Mouse (Mus musculus) midbrain, embryonic 11.5 days (tissue): ENCODE data around the gene Trpm6. TPM values are rescaled to one million over a fixed set of nuclear protein-coding genes. Genes with fewer than 3 reads are reported as not detected.

Experiments used
- ATAC-seq: fragments of 200-750 bp; cut with Nextera tagmentation; 2 replicates; pipeline ENCODE4 v1.8.0; 2017; ENCODE audit warnings: moderate TSS enrichment, moderate library complexity; ENCODE audit not compliant: low FRiP score
- DNase-seq: peaks from one replicate; pipeline ENCODE4 v3.0.0; 2015; ENCODE audit warnings: low spot score; ENCODE audit errors: missing footprints
- H3K27ac ChIP-seq: fragments of 300-500 bp; sonication (generic); 2 replicates; pipeline ENCODE4 v1.5.1; 2014; ENCODE audit warnings: low read depth, low read length
- H3K27me3 ChIP-seq: fragments of 300-500 bp; sonication (generic); 2 replicates; pipeline ENCODE4 v1.6.1; 2014; ENCODE audit warnings: mild to moderate bottlenecking, low read length, moderate library complexity, mixed read lengths; ENCODE audit not compliant: control insufficient read depth, insufficient read depth
- H3K36me3 ChIP-seq: fragments of 300-500 bp; sonication (generic); 2 replicates; pipeline ENCODE4 v1.6.1; 2014; ENCODE audit warnings: mild to moderate bottlenecking, low read length, moderate library complexity, mixed read lengths; ENCODE audit not compliant: control insufficient read depth, insufficient read depth
- H3K4me1 ChIP-seq: fragments of 300-500 bp; sonication (generic); 2 replicates; pipeline ENCODE4 v1.6.1; 2014; ENCODE audit warnings: low read length; ENCODE audit not compliant: control insufficient read depth, insufficient read depth
- H3K4me2 ChIP-seq: fragments of 300-500 bp; sonication (generic); 2 replicates; pipeline ENCODE4 v1.6.1; 2014; ENCODE audit warnings: mild to moderate bottlenecking, moderate library complexity
- H3K4me3 ChIP-seq: fragments of 300-500 bp; sonication (generic); 2 replicates; pipeline ENCODE4 v1.5.1; 2014; ENCODE audit warnings: low read depth, low read length
- H3K9ac ChIP-seq: fragments of 300-500 bp; sonication (generic); 2 replicates; pipeline ENCODE4 v1.6.1; 2014; ENCODE audit warnings: low read length
- H3K9me3 ChIP-seq: fragments of 300-500 bp; sonication (generic); 2 replicates; pipeline ENCODE4 v1.6.1; 2016; ENCODE audit warnings: low read length; ENCODE audit not compliant: control insufficient read depth
- WGBS: fragments of 180-500 bp; shearing (Covaris S2); extraction: QIAGEN DNeasy Blood & Tissue Kit; methylation state at CpG from one replicate; pipeline ENCODE4 v1.1.7; 2014; 5-methylcytosine and 5-hydroxymethylcytosine counted together
- polyA plus RNA-seq: library from polyadenylated mRNA; unstranded; fragments of >200 nt; fragmentation: Nextera tagmentation; extraction: Ambion mirVana; gene quantifications from 2 replicates; pipeline ENCODE4 v1.2.1, GENCODE M21; 2014

Trpm6 gene
- polyA plus RNA-seq, 1 experiment from 2014 or later = 0.59 TPM

DNA sequence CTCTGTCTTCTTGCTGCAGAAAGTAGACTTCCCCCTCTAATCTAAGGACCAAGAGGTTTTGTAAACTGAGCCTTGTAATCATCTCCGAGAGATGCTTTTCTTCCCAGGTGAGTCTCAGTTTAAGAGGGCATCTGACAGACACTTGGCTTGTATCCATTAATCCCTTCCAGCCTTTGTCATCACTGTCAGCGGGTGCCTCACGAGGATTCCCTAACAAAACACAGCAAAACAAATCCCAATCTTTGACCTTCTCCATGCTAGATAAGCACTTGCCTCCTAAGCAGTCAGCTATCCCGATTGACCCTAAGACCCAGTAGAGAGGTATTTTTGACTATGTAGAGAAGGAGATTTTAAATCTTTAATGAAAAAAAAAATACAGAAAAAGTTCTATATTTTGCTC, 7.9 kb downstream of the Trpm6 start:
- 38% methylated on average over 4 of the region's 4 CpGs for WGBS
- no peak overlapping the region for H3K27ac ChIP-seq

DNA sequence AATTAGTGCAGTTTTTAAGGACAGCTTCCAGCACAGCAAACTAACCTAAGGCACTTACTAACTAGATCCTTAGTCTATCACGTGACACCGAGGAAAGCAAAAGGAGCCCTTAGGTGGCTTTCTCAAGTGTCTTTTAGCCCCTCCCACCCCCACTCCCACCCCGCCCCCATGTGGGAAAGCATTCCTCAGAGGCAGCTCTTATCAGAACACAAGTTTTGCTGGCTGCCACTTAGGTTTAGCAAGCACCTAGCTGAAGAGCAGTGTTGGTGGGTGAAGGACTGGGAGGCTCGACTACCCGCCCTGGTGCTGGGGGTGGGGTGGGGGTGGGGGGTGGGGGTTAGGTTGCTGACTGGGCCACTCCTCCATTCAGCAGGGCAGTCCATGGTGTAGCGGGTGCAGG, 8.5 kb downstream of the Trpm6 start:
- Histone ChIP-seq H3K27ac (no peak overlapping the region), H3K4me3 (no peak overlapping the region), H3K9me3 (no peaks in the 10 kb centered on the region), H3K4me1 (peaks cover 6% of the 10 kb centered on the region), H3K36me3 (no peaks in the 10 kb centered on the region), H3K27me3 (no peaks in the 10 kb centered on the region), H3K4me2 (no peak overlapping the region), H3K9ac (no peak overlapping the region)
- 14% methylated on average over 6 of the region's 6 CpGs for WGBS
- ATAC-seq (peak; percentile 82), DNase-seq (peak; percentile 61)

More for the DNA sequence above, 7.9 kb downstream of the Trpm6 start:
- no peak overlapping the region for H3K9ac ChIP-seq
- DNase-seq = peak; percentile 84
- H3K4me3 ChIP-seq = no peak overlapping the region
- no peak overlapping the region for H3K4me2 ChIP-seq
- ATAC-seq = no peak
- no peaks in the 10 kb centered on the region for H3K36me3 ChIP-seq
- no peaks in the 10 kb centered on the region for H3K27me3 ChIP-seq
- H3K4me1 ChIP-seq = peaks cover 6% of the 10 kb centered on the region
- H3K9me3 ChIP-seq = no peaks in the 10 kb centered on the region

DNA sequence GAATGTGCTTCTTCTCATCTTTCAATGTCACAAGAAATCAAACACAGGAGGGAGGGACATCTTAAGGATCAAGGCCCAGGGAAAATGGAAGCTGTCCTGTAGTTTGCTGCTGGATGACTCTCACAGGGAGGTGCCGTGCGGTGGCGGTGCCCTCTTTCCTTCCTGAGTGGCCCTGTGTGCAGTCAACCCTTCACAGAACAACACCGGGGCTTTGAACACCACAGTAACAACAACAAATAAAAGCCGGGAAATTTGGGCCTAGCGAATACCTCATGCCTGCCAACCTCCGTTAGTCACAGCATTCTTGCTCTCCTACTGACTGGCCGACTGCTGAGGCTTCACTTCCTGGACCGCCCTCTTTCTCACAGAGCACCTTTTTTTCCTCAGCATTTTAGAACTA, 9.1 kb downstream of the Trpm6 start:
- Histone ChIP-seq H3K4me3 (no peak overlapping the region), H3K4me1 (peaks cover 6% of the 10 kb centered on the region), H3K36me3 (no peaks in the 10 kb centered on the region), H3K4me2 (no peak overlapping the region), H3K9me3 (no peaks in the 10 kb centered on the region), H3K27ac (no peak overlapping the region), H3K27me3 (no peaks in the 10 kb centered on the region), H3K9ac (no peak overlapping the region)
- ATAC-seq (peak; percentile 76), DNase-seq (peak; percentile 91)
- 14% methylated on average over 9 of the region's 9 CpGs for WGBS

DNA sequence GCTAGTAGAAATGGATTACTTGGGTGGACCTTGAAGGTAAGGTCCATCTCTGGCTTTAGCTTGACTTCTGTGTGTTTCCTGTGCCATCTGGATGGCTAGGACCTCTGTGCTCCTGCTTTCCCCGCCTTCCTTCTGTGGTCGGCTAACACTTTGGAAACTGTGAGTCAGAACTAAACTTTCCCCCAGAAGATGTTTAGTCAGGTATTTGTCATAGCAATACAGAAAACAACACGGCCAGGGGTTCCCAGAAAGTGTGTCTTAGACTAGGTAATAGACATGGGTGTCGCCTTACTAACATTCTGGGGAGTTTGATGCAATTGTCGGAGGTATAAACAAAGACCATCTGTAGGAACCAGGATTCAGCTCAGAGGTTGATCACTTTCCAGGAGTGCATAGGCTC, 16.6 kb downstream of the Trpm6 start:
- Histone ChIP-seq H3K4me3 (no peak overlapping the region), H3K9ac (no peak overlapping the region), H3K4me1 (no peaks in the 10 kb centered on the region), H3K36me3 (no peaks in the 10 kb centered on the region), H3K27ac (no peak overlapping the region), H3K4me2 (no peak overlapping the region), H3K27me3 (no peaks in the 10 kb centered on the region), H3K9me3 (no peaks in the 10 kb centered on the region)
- 87% methylated on average over 5 of the region's 5 CpGs for WGBS
- DNase-seq (no peak), ATAC-seq (no peak)

DNA sequence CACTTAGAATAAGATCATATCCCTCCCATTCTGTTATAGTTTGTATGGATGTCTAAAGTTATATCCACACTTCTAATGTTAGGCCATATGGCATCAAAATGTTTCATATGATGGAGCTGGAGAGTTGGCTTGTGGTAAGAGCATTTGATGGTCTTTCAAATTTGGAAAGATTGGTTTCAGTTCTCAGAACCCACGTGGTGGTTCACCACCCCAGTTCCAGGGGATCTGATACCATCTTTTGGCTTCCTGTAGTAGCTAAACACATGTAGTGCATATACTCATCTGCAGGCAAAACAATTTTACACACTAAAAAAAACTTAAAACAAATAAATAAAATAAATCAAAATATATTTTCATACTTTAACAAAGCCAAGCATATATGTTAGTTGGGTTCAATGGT, 21.3 kb downstream of the Trpm6 start:
- no peak for DNase-seq
- H3K4me3 ChIP-seq = no peak overlapping the region
- H3K27ac ChIP-seq = no peak overlapping the region
- no peak overlapping the region for H3K4me2 ChIP-seq
- H3K4me1 ChIP-seq = no peaks in the 10 kb centered on the region
- WGBS = 74% methylated on average over 1 of the region's 1 CpGs
- ATAC-seq = no peak
- no peaks in the 10 kb centered on the region for H3K9me3 ChIP-seq
- no peaks in the 10 kb centered on the region for H3K27me3 ChIP-seq
- no peaks in the 10 kb centered on the region for H3K36me3 ChIP-seq
- H3K9ac ChIP-seq = no peak overlapping the region

DNA sequence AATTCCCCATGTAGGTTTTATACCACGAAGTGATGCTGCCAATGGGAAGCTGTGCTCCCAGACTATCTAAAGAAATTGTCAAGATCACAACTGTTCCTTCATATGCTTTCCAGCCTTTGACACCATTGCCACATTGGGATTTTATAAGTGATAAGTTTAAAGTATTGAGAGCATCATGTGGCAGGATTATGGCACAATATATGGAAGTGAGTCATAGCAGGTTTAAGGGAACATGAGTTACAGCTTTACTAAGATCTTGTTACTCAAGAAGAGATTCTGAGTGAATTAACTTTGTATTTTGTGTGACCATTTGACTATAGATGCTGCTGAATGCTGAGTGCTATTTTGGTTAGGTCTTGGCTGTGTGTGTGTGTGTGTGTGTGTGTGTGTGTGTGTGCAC, 21.8 kb downstream of the Trpm6 start:
- 80% methylated on average over 1 of the region's 1 CpGs for WGBS
- no peaks in the 10 kb centered on the region for H3K27me3 ChIP-seq
- H3K9me3 ChIP-seq = no peaks in the 10 kb centered on the region
- H3K4me2 ChIP-seq = no peak overlapping the region
- H3K27ac ChIP-seq = no peak overlapping the region
- H3K36me3 ChIP-seq = no peaks in the 10 kb centered on the region
- no peak for DNase-seq
- ATAC-seq = no peak
- no peak overlapping the region for H3K4me3 ChIP-seq
- no peaks in the 10 kb centered on the region for H3K4me1 ChIP-seq
- H3K9ac ChIP-seq = no peak overlapping the region

DNA sequence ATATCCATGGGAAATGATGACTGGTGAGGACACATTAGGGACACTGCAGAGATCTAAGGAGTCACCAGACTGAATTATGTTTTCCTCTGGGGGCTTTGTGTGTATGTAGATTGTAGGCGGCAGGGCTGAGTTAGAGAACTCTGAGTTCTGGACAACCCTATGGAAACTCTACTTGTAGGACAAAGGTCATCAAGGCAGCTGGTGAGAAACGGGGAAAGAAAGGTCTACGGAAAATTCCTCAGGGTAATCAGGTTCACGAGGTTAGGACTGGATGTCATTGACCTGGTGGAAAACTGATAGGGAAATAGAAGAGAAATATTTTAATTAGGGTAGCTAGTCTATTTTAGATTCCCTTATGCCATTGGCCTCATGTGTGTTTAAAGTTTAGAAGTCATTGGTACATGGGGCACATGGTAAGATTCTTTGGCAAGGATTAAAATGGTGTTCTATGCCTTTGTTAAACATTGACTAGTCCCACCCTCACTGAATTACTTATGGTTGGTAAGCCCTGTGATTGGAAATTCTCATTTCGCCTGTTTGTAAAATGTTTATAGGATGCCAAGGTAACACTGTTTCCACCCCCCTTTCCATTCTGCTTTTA, 23.2 kb downstream of the Trpm6 start:
- Histone ChIP-seq H3K4me1 (no peaks in the 10 kb centered on the region), H3K4me3 (no peak overlapping the region), H3K9me3 (no peaks in the 10 kb centered on the region), H3K9ac (no peak overlapping the region), H3K4me2 (no peak overlapping the region), H3K27ac (no peak overlapping the region), H3K36me3 (no peaks in the 10 kb centered on the region), H3K27me3 (no peaks in the 10 kb centered on the region)
- no peak for DNase-seq
- 91% methylated on average over 5 of the region's 5 CpGs for WGBS
- no peak for ATAC-seq

DNA sequence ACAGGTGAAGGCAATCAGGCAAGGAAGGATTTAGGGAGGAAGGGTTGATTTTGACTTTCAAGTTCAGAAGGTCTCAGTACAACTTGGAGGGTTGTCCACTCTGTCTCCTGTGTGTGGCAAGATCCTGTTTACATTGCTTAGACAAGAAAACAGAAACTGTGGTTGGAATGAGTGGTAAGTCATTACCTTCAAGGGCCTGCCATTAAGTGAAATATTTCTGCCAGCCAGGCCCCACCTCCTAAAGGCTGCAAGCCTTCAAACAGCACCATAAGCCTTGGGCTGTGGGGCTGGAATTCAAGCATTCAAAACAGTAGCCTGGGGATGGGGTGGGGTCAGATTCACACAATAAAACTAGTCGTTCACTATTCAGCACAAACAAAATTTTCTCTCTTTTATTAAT, 24.3 kb downstream of the Trpm6 start:
- H3K36me3 ChIP-seq = no peaks in the 10 kb centered on the region
- DNase-seq (no peak), ATAC-seq (no peak)
- no peaks in the 10 kb centered on the region for H3K9me3 ChIP-seq
- H3K4me1 ChIP-seq = no peaks in the 10 kb centered on the region
- H3K4me2 ChIP-seq = no peak overlapping the region
- WGBS = 67% methylated on average over 1 of the region's 1 CpGs
- no peak overlapping the region for H3K9ac ChIP-seq
- H3K27ac ChIP-seq = no peak overlapping the region
- H3K4me3 ChIP-seq = no peak overlapping the region
- no peaks in the 10 kb centered on the region for H3K27me3 ChIP-seq

DNA sequence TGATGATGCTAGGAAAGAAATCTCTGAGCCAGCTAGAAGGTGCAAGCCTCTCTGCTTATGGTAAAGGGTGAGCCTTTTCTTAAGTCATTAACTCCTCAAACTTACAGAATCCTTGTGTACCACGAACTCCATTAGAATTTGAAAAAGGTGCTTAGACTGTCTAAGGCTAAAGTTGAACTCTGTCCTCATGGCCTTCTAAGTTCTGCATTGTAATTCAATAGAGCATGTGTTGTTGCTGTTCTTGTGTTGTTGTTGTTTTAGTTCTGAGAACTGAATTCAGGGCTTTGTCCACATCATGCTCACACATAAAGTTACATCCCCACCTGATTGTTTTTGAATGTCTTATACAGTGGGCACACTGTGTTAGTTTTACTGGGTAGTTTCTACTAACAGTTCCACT, 49.9 kb downstream of the Trpm6 start:
- Histone ChIP-seq H3K27ac (no peak overlapping the region), H3K4me3 (no peak overlapping the region), H3K36me3 (no peaks in the 10 kb centered on the region), H3K9ac (no peak overlapping the region), H3K4me1 (no peaks in the 10 kb centered on the region), H3K27me3 (no peaks in the 10 kb centered on the region), H3K4me2 (no peak overlapping the region), H3K9me3 (no peaks in the 10 kb centered on the region)
- 73% methylated on average over 1 of the region's 1 CpGs for WGBS
- ATAC-seq = no peak
- no peak for DNase-seq

DNA sequence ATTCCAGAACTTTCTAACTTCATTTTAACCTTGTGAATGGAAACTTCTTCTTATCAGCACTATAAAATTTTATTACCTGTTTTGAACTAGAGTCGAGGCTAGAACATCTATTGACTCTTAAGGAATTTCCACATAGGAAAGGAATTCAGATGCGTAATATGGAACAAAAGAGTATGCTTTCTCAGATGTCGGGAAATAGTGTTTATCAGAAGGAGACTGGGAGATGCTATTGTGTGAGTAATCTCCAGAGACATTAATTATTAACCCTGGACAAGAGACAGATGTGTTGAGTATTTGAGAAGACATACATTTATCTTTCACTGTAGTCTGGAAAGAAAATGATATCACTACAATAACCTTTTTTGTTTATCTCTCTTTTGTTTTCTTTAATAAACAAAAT, 61.5 kb downstream of the Trpm6 start:
- ATAC-seq (no peak), DNase-seq (no peak)
- 85% methylated on average over 3 of the region's 3 CpGs for WGBS
- Histone ChIP-seq H3K4me1 (no peaks in the 10 kb centered on the region), H3K9me3 (no peaks in the 10 kb centered on the region), H3K4me2 (no peak overlapping the region), H3K9ac (no peak overlapping the region), H3K36me3 (no peaks in the 10 kb centered on the region), H3K27ac (no peak overlapping the region), H3K4me3 (no peak overlapping the region), H3K27me3 (no peaks in the 10 kb centered on the region)
